Mouse (Mus musculus): ENCODE results near the gene 1600014C10Rik.

- no peak for TF ChIP-seq CTCF (IDR thresholded peaks at IDR 0.05; ENCODE audit: extremely low read depth, insufficient read length, insufficient replicate concordance, low read depth, low read length)
- TF ChIP-seq POLR2A (IDR thresholded peaks at IDR 0.05; ENCODE audit: low read depth, low read length) = no peak
Measured at GRCm38 (mm10) chr7:38201290-38201658, 18.3 kb downstream of the 1600014C10Rik start.

Data from small intestine, adult 2 months (tissue).